ENCODE assay signal across 10 mouse cellular contexts in genomic region chr8:87747142-87747541, GRCm38 (mm10).
A peak's percentile ranks its signal among the peaks of the same experiment; 100 is the strongest.
DNase-seq lines count a peak whose midpoint lies in the region; ATAC-seq and TF ChIP-seq lines count a peak whose summit lies in the region.
"Had no signal": no experiment of that assay in that cellular context is flagged by ENCODE, and none has a peak within 500 bp of the region (broad histone marks: within the 10 kb centered on the region; RNA-seq: fewer than 3 reads in every experiment).

No protein-coding gene starts in this region.

- no peak overlapping the region for H3K4me3 ChIP-seq in embryonic facial prominence, embryonic 11.5 days (ENCODE audit: low read depth, low read length)
- no peak overlapping the region for H3K4me3 ChIP-seq in intestine, embryonic 16.5 days (ENCODE audit: low read length)
- H3K4me3 ChIP-seq in neural tube, embryonic 11.5 days (ENCODE audit: low read depth, low read length): no peak overlapping the region
- H3K4me3 ChIP-seq in liver, postnatal 0 days (ENCODE audit: low read depth, low read length): no peak overlapping the region
- H3K4me3 ChIP-seq: megakaryocyte, embryonic 14.5 days had no signal

- intact Hi-C loops in left cerebral cortex, postnatal 25 days (cut with DNase I): no loop called here

- WGBS in embryonic facial prominence, embryonic 11.5 days: 24% methylated on average over 8 of the region's 8 CpGs
- 24% methylated on average over 8 of the region's 8 CpGs for WGBS in intestine, embryonic 16.5 days
- 21% methylated on average over 8 of the region's 8 CpGs for whole genome bisulfite sequencing in neural tube, embryonic 11.5 days
- WGBS in liver, postnatal 0 days (ENCODE audit: insufficient replicate concordance): 41% methylated on average over 8 of the region's 8 CpGs

- TF ChIP-seq CTCF in liver, postnatal 0 days (IDR thresholded peaks at IDR 0.05; ENCODE audit: low read depth): no peak

- H3K36me3 ChIP-seq in embryonic facial prominence, embryonic 11.5 days (replicated peaks; ENCODE audit: control insufficient read depth, insufficient read depth, low read depth, low read length): no peaks in the 10 kb centered on the region
- H3K36me3 ChIP-seq in intestine, embryonic 16.5 days (ENCODE audit: control insufficient read depth, insufficient read depth, low read length): no peaks in the 10 kb centered on the region
- no peaks in the 10 kb centered on the region for H3K36me3 ChIP-seq in neural tube, embryonic 11.5 days (ENCODE audit: control insufficient read depth, insufficient read depth, low read length)
- no peaks in the 10 kb centered on the region for H3K36me3 ChIP-seq in liver, postnatal 0 days (replicated peaks; ENCODE audit: insufficient read depth, low read length)

- peak; percentile 67 for DNase-seq in embryo, embryonic 10 days (ENCODE audit: low spot score)
- DNase-seq in embryonic facial prominence, embryonic 11.5 days (ENCODE audit: low spot score): peak; percentile 12
- DNase-seq in neural tube, embryonic 11.5 days (ENCODE audit: low spot score): peak; percentile 38
- no peak for DNase-seq in cerebellum, adult 9-10 months
- DNase-seq in left cerebral cortex, postnatal 25 days (ENCODE audit: low spot score in 2 of 2): no peak
- no peak for DNase-seq in liver, postnatal 0 days
- DNase-seq: right cerebral cortex, postnatal 25 days; thymus, postnatal 25 days had no signal

- peaks cover 7% of the 10 kb centered on the region for H3K4me1 ChIP-seq in embryonic facial prominence, embryonic 11.5 days (ENCODE audit: control insufficient read depth, insufficient read depth, low read length)
- peaks cover 19% of the 10 kb centered on the region for H3K4me1 ChIP-seq in intestine, embryonic 16.5 days (ENCODE audit: control insufficient read depth, insufficient read depth, low read length)
- peaks cover 27% of the 10 kb centered on the region for H3K4me1 ChIP-seq in neural tube, embryonic 11.5 days (ENCODE audit: control insufficient read depth, insufficient read depth, low read length)
- H3K4me1 ChIP-seq in liver, postnatal 0 days (ENCODE audit: insufficient read depth): no peaks in the 10 kb centered on the region
- H3K4me1 ChIP-seq: megakaryocyte, embryonic 14.5 days had no signal

- TF ChIP-seq EP300 in liver, postnatal 0 days (IDR thresholded peaks at IDR 0.05; ENCODE audit: low read depth): no peak

- H3K4me2 ChIP-seq in embryonic facial prominence, embryonic 11.5 days (ENCODE audit: low read depth, low read length): no peak overlapping the region
- H3K4me2 ChIP-seq in intestine, embryonic 16.5 days (ENCODE audit: low read depth, low read length): no peak overlapping the region
- no peak overlapping the region for H3K4me2 ChIP-seq in neural tube, embryonic 11.5 days (ENCODE audit: low read depth)
- H3K4me2 ChIP-seq in liver, postnatal 0 days (ENCODE audit: low read depth, low read length): no peak overlapping the region

- H3K9ac ChIP-seq in embryonic facial prominence, embryonic 11.5 days (replicated peaks; ENCODE audit: low read length): peak overlapping the region; percentile 14; the same call in 1 of the 2 replicates
- 0 out of 2 replicates have a peak overlapping the region, but pooled peaks have one; percentile 28 for H3K9ac ChIP-seq in intestine, embryonic 16.5 days (ENCODE audit: low read depth, low read length)
- peak overlapping the region; percentile 29; the same call in 1 of the 2 replicates for H3K9ac ChIP-seq in neural tube, embryonic 11.5 days (ENCODE audit: low read length)
- H3K9ac ChIP-seq in liver, postnatal 0 days (replicated peaks): no peak overlapping the region

- no peak for ATAC-seq in embryonic facial prominence, embryonic 11.5 days (replicated peaks; ENCODE audit: insufficient number of reproducible peaks, low FRiP score, low TSS enrichment, low read depth)
- peak; percentile 86 for ATAC-seq in intestine, embryonic 16.5 days
- no peak for ATAC-seq in neural tube, embryonic 11.5 days (ENCODE audit: insufficient read depth, low FRiP score, low TSS enrichment)
- no peak for ATAC-seq in liver, postnatal 0 days

- peak overlapping the region; percentile 38 for H3K27ac ChIP-seq in embryonic facial prominence, embryonic 11.5 days (replicated peaks; ENCODE audit: low read depth, low read length)
- 0 out of 2 replicates have a peak overlapping the region, but pooled peaks have one; percentile 35 for H3K27ac ChIP-seq in intestine, embryonic 16.5 days (ENCODE audit: low read length)
- H3K27ac ChIP-seq in neural tube, embryonic 11.5 days (ENCODE audit: low read depth, low read length): peak overlapping the region; percentile 20; the same call in 1 of the 2 replicates
- no peak overlapping the region for H3K27ac ChIP-seq in liver, postnatal 0 days (ENCODE audit: low read depth)

- no peaks in the 10 kb centered on the region for H3K27me3 ChIP-seq in embryonic facial prominence, embryonic 11.5 days (ENCODE audit: control insufficient read depth, insufficient read depth, low read length)
- no peaks in the 10 kb centered on the region for H3K27me3 ChIP-seq in intestine, embryonic 16.5 days (replicated peaks; ENCODE audit: control insufficient read depth, insufficient read depth, low read length)
- no peaks in the 10 kb centered on the region for H3K27me3 ChIP-seq in neural tube, embryonic 11.5 days (ENCODE audit: control insufficient read depth, insufficient read depth, low read length)
- no peaks in the 10 kb centered on the region for H3K27me3 ChIP-seq in liver, postnatal 0 days (ENCODE audit: insufficient read depth, low read length)

- no peaks in the 10 kb centered on the region for H3K9me3 ChIP-seq in embryonic facial prominence, embryonic 11.5 days (replicated peaks; ENCODE audit: control insufficient read depth, low read length)
- no peaks in the 10 kb centered on the region for H3K9me3 ChIP-seq in intestine, embryonic 16.5 days (ENCODE audit: control insufficient read depth, low read length)
- H3K9me3 ChIP-seq in neural tube, embryonic 11.5 days (ENCODE audit: control insufficient read depth, low read length): no peaks in the 10 kb centered on the region
- H3K9me3 ChIP-seq in liver, postnatal 0 days (ENCODE audit: low read length): no peaks in the 10 kb centered on the region
- H3K9me3 ChIP-seq: megakaryocyte, embryonic 14.5 days had no signal

Comparison
In these comparisons a context has a peak if more than half of its experiments do, and no peak if none do; other contexts are left out.
1. DNase-seq: peak in embryo, embryonic 10 days (single experiment), embryonic facial prominence, embryonic 11.5 days (single experiment) and neural tube, embryonic 11.5 days (single experiment); none in cerebellum, adult 9-10 months (single experiment), left cerebral cortex, postnatal 25 days (0 of 2) and liver, postnatal 0 days (single experiment).